Mouse (Mus musculus): ENCODE results near the gene Ctxn1. TPM values are rescaled to one million over a fixed set of nuclear protein-coding genes. Genes with fewer than 3 reads are reported as not detected.
A peak's percentile ranks its signal among the peaks of the same experiment; 100 is the strongest.
"Not testable (repeated sequence)": the region's sequence is repeated elsewhere in the genome, so short reads cannot be mapped to it uniquely, and the experiment has no call there.

The Ctxn1 gene
- total and polyA plus RNA-seq, 2 experiments from 2014 or later = 12.5 to 13.2 TPM

GRCm38 (mm10) chr8:4259805-4260170, 714 bp upstream of the Ctxn1 start:
- no peak for TF ChIP-seq EP300 (IDR thresholded peaks at IDR 0.05; ENCODE audit: low read depth)
- TF ChIP-seq CTCF (IDR thresholded peaks at IDR 0.05; ENCODE audit: low read depth) = no peak
- Histone ChIP-seq H3K4me3 (ENCODE audit: low read depth, low read length) (no peak overlapping the region), H3K9me3 (replicated peaks; ENCODE audit: control insufficient read depth, low read length) (no peaks in the 10 kb centered on the region), H3K9ac (replicated peaks; ENCODE audit: low read depth, low read length) (no peak overlapping the region), H3K4me1 (ENCODE audit: control insufficient read depth, insufficient read depth) (peaks cover 5% of the 10 kb centered on the region), H3K27ac (ENCODE audit: low read depth) (no peak overlapping the region), H3K4me2 (ENCODE audit: low read depth, low read length) (no peak overlapping the region), H3K27me3 (ENCODE audit: control insufficient read depth, insufficient read depth, low read length) (no peaks in the 10 kb centered on the region), H3K36me3 (replicated peaks; ENCODE audit: control insufficient read depth, insufficient read depth, low read length) (peaks cover 67% of the 10 kb centered on the region)
- no peak for DNase-seq (ENCODE audit: low spot score)
- ATAC-seq (ENCODE audit: insufficient read depth, low read depth) = no peak
- 78% methylated on average over 4 of the region's 4 CpGs for WGBS

- Histone ChIP-seq H3K36me3 (replicated peaks; ENCODE audit: control insufficient read depth, insufficient read depth, low read length) (peaks cover 61% of the 10 kb centered on the region), H3K27ac (ENCODE audit: low read depth) (no peak overlapping the region), H3K4me2 (ENCODE audit: low read depth, low read length) (peak overlapping the region; percentile 97), H3K9ac (replicated peaks; ENCODE audit: low read depth, low read length) (peak overlapping the region; percentile 62), H3K4me1 (ENCODE audit: control insufficient read depth, insufficient read depth) (peaks cover 11% of the 10 kb centered on the region), H3K4me3 (ENCODE audit: low read depth, low read length) (peak overlapping the region; percentile 66), H3K9me3 (replicated peaks; ENCODE audit: control insufficient read depth, low read length) (no peaks in the 10 kb centered on the region), H3K27me3 (ENCODE audit: control insufficient read depth, insufficient read depth, low read length) (no peaks in the 10 kb centered on the region)
- ATAC-seq (ENCODE audit: insufficient read depth, low read depth) = peak; percentile 52
- DNase-seq (ENCODE audit: low spot score) = no peak
- 1% methylated on average over 32 of the region's 32 CpGs for WGBS
- no peak for TF ChIP-seq EP300 (IDR thresholded peaks at IDR 0.05; ENCODE audit: low read depth)
- TF ChIP-seq CTCF (IDR thresholded peaks at IDR 0.05; ENCODE audit: low read depth) = no peak
Observed at GRCm38 (mm10) chr8:4258678-4259077, 396 bp downstream of the Ctxn1 start.

DNA sequence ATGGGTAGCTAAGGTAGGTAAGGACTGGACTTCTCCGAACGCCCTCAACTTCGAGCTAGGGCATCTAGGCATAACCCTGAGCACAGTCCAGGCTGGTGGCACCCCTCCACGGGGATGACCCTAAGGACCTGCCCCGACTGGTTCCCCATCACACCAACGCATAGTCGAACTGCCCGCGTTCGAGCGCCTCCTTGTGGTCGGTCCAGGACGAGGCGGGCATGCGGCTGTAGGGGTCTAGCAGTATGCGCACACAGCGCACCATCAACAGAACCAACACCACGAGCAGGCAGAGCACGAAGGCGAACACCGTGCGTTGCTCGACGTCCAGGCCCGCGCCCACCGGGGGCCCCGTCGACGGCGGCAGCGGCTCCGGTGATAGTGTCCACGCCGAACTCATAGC, 841 bp downstream of the Ctxn1 start:
- ATAC-seq (ENCODE audit: insufficient read depth, low read depth) = peak; percentile 45
- WGBS = 4% methylated on average over 35 of the region's 35 CpGs
- Histone ChIP-seq H3K36me3 (replicated peaks; ENCODE audit: control insufficient read depth, insufficient read depth, low read length) (peaks cover 57% of the 10 kb centered on the region), H3K4me1 (ENCODE audit: control insufficient read depth, insufficient read depth) (peaks cover 14% of the 10 kb centered on the region), H3K27me3 (ENCODE audit: control insufficient read depth, insufficient read depth, low read length) (no peaks in the 10 kb centered on the region), H3K9me3 (replicated peaks; ENCODE audit: control insufficient read depth, low read length) (no peaks in the 10 kb centered on the region), H3K4me3 (ENCODE audit: low read depth, low read length) (peak overlapping the region; percentile 66), H3K9ac (replicated peaks; ENCODE audit: low read depth, low read length) (peak overlapping the region; percentile 62), H3K4me2 (ENCODE audit: low read depth, low read length) (peak overlapping the region; percentile 97), H3K27ac (ENCODE audit: low read depth) (no peak overlapping the region)
- peak; percentile 49 for DNase-seq (ENCODE audit: low spot score)
- TF ChIP-seq CTCF (IDR thresholded peaks at IDR 0.05; ENCODE audit: low read depth) = peak; percentile 77
- no peak for TF ChIP-seq EP300 (IDR thresholded peaks at IDR 0.05; ENCODE audit: low read depth)

DNA sequence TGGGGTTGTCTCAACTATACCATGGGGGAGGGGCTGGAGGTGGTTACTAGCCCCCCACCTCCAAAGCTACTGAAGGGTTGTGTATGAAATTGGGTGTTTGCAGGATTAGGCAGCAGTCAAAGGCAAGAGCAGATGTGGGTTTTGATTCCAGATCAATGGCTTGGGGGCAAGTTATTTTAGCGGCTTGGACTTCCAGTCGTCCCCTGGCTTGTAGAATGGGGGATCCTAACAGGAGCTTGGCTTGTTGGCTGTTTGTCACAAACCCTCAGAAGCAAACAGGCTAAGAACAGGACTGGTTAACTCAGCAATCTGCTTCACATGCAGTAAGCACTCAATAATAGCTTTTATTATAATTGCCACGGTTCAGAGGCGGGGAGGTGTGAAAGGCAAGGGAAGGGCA, 1.7 kb downstream of the Ctxn1 start:
- H3K9ac ChIP-seq (replicated peaks; ENCODE audit: low read depth, low read length) = no peak overlapping the region
- ATAC-seq (ENCODE audit: insufficient read depth, low read depth) = no peak
- no peak for DNase-seq (ENCODE audit: low spot score)
- H3K4me2 ChIP-seq (ENCODE audit: low read depth, low read length) = no peak overlapping the region
- H3K27me3 ChIP-seq (ENCODE audit: control insufficient read depth, insufficient read depth, low read length) = no peaks in the 10 kb centered on the region
- peaks cover 17% of the 10 kb centered on the region for H3K4me1 ChIP-seq (ENCODE audit: control insufficient read depth, insufficient read depth)
- 84% methylated on average over 4 of the region's 4 CpGs for WGBS
- H3K27ac ChIP-seq (ENCODE audit: low read depth) = no peak overlapping the region
- H3K4me3 ChIP-seq (ENCODE audit: low read depth, low read length) = no peak overlapping the region
- H3K9me3 ChIP-seq (replicated peaks; ENCODE audit: control insufficient read depth, low read length) = no peaks in the 10 kb centered on the region
- H3K36me3 ChIP-seq (replicated peaks; ENCODE audit: control insufficient read depth, insufficient read depth, low read length) = peaks cover 48% of the 10 kb centered on the region
- TF ChIP-seq EP300 (IDR thresholded peaks at IDR 0.05; ENCODE audit: low read depth) (no peak), CTCF (IDR thresholded peaks at IDR 0.05; ENCODE audit: low read depth) (no peak)

GRCm38 (mm10) chr8:4256911-4257310, 2.2 kb downstream of the Ctxn1 start:
- Histone ChIP-seq H3K36me3 (replicated peaks; ENCODE audit: control insufficient read depth, insufficient read depth, low read length) (peaks cover 43% of the 10 kb centered on the region), H3K9ac (replicated peaks; ENCODE audit: low read depth, low read length) (no peak overlapping the region), H3K27me3 (ENCODE audit: control insufficient read depth, insufficient read depth, low read length) (no peaks in the 10 kb centered on the region), H3K4me2 (ENCODE audit: low read depth, low read length) (no peak overlapping the region), H3K4me1 (ENCODE audit: control insufficient read depth, insufficient read depth) (peaks cover 18% of the 10 kb centered on the region), H3K9me3 (replicated peaks; ENCODE audit: control insufficient read depth, low read length) (no peaks in the 10 kb centered on the region), H3K4me3 (ENCODE audit: low read depth, low read length) (no peak overlapping the region), H3K27ac (ENCODE audit: low read depth) (no peak overlapping the region)
- no peak for ATAC-seq (ENCODE audit: insufficient read depth, low read depth)
- DNase-seq (ENCODE audit: low spot score) = no peak
- TF ChIP-seq CTCF (IDR thresholded peaks at IDR 0.05; ENCODE audit: low read depth) (no peak), EP300 (IDR thresholded peaks at IDR 0.05; ENCODE audit: low read depth) (no peak)
- 35% methylated on average over 4 of the region's 4 CpGs for WGBS

DNA sequence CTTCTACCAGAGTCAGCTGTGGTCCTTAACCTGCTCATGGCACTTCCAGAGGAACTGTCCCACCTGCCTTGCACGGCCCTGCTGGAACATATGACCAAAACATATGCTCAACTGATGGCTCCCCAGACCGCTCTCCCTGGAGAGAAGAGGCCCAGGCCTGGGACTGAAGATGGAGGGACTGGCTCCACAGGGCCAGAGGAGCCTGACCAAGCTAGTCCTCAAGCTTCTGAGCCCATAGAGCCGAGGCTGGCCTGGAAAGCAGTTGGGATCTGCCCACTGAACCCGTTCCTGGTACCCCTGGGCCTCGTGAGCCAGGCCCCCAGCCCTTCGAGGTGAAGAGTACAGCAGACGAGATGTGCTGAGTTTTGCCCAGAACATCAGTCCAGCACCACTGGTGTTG, 3.6 kb downstream of the Ctxn1 start:
- not testable (repeated sequence) for H3K27me3 ChIP-seq (ENCODE audit: control insufficient read depth, insufficient read depth, low read length); ATAC-seq (ENCODE audit: insufficient read depth, low read depth); H3K4me3 ChIP-seq (ENCODE audit: low read depth, low read length); DNase-seq (ENCODE audit: low spot score); H3K27ac ChIP-seq (ENCODE audit: low read depth); H3K4me2 ChIP-seq (ENCODE audit: low read depth, low read length); H3K9ac ChIP-seq (replicated peaks; ENCODE audit: low read depth, low read length); H3K9me3 ChIP-seq (replicated peaks; ENCODE audit: control insufficient read depth, low read length)
- Histone ChIP-seq H3K36me3 (replicated peaks; ENCODE audit: control insufficient read depth, insufficient read depth, low read length) (peaks cover 29% of the 10 kb centered on the region), H3K4me1 (ENCODE audit: control insufficient read depth, insufficient read depth) (peaks cover 18% of the 10 kb centered on the region)
- WGBS = 83% methylated on average over 7 of the region's 7 CpGs
